Mouse (Mus musculus) frontal cortex, adult 2 months (tissue): ENCODE measurements around the gene Evpl. TPM values are rescaled to one million over a fixed set of nuclear protein-coding genes. Genes with fewer than 3 reads are reported as not detected.

ENCODE experiments used
- DNase-seq, 2 experiments: peaks; one replicate each; pipeline ENCODE4 v3.0.0; 2022; ENCODE audit warnings: low spot score in 1 of 2; ENCODE audit errors: extremely low spot score in 1 of 2
- polyA plus RNA-seq: library from polyadenylated mRNA; depleted of rRNA; stranded (reverse); fragments of >200 nt; gene quantifications from 2 replicates; pipeline ENCODE4 v1.2.3, GENCODE M21; 2012; rRNA removed

Gene Evpl
- polyA plus RNA-seq, 1 experiment, result 1.1 TPM

GRCm38 (mm10) chr11:116178411-116179121 lies 59.3 kb downstream of the Evpl start:
- DNase-seq, result peak in 1 of 2 experiments; percentile 31

DNA sequence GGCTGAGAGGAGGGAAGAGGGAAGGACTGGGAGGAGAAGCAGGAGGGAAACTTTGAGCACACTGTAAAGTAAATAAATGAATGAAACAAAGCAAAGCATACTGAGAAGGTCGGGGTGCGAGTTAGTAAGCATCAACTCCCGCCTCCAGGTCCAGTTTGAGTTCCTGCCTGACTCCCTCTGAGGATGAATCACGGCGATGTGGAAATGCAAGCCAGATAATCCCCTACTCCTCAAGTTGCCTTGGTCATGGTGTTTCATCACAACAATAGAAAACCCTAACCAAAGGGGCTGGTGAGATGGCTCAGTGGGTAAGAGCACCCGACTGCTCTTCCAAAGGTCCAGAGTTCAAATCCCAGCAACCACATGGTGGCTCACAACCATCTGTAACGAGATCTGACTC lies 61.9 kb downstream of the Evpl start:
- no peak for DNase-seq

- no peak for DNase-seq
Observed at GRCm38 (mm10) chr11:116174775-116175448, 63.0 kb downstream of the Evpl start.

- no peak for DNase-seq
Observed at GRCm38 (mm10) chr11:116171959-116172358, 65.9 kb downstream of the Evpl start.

Other genes with a start within 250 kb of the Evpl start
- gene Galk1, start 225.4 kb downstream of the Evpl start, polyA plus RNA-seq, result 17.6 and 19.3 TPM in 2 replicates
- 347 and 369 TPM in 2 replicates for gene H3f3b, start 210.1 kb downstream of the Evpl start, polyA plus RNA-seq
- 35.4 and 38.1 TPM in 2 replicates for gene Unk, start 207.8 kb downstream of the Evpl start, polyA plus RNA-seq
- 0.84 and 0.90 TPM in 2 replicates for gene Unc13d, start 160.1 kb downstream of the Evpl start, polyA plus RNA-seq
- gene Wbp2, start 151.1 kb downstream of the Evpl start, polyA plus RNA-seq, result 391 and 407 TPM in 2 replicates
- gene Trim47, start 110.9 kb downstream of the Evpl start, polyA plus RNA-seq, result 6.2 and 7.4 TPM in 2 replicates
- 6.2 and 6.3 TPM in 2 replicates for gene Trim65, start 106.9 kb downstream of the Evpl start, polyA plus RNA-seq
- 36.1 and 44.3 TPM in 2 replicates for gene Mrpl38, start 99.2 kb downstream of the Evpl start, polyA plus RNA-seq
- gene Fbf1, start 69.9 kb downstream of the Evpl start, polyA plus RNA-seq, result 105 and 124 TPM in 2 replicates
- gene Ten1, start 39.2 kb downstream of the Evpl start, polyA plus RNA-seq, result 50.9 and 51.0 TPM in 2 replicates
- 119 and 129 TPM in 2 replicates for gene Acox1, start 39.0 kb downstream of the Evpl start, polyA plus RNA-seq
- 63.4 and 63.9 TPM in 2 replicates for gene Srp68, start 36.1 kb upstream of the Evpl start, polyA plus RNA-seq
- not detected in 2 replicates for gene Galr2, start 42.9 kb upstream of the Evpl start, polyA plus RNA-seq
- gene Exoc7, start 69.2 kb upstream of the Evpl start, polyA plus RNA-seq, result 89.7 and 97.5 TPM in 2 replicates
- 4.6 and 5.6 TPM in 2 replicates for gene Foxj1, start 97.3 kb upstream of the Evpl start, polyA plus RNA-seq
- 180 and 191 TPM in 2 replicates for gene Rnf157, start 175.0 kb upstream of the Evpl start, polyA plus RNA-seq
- gene Ubald2, start 196.0 kb upstream of the Evpl start, polyA plus RNA-seq, result 58.7 TPM in 2 replicates
- 0.04 TPM in 1 of 2 replicates, not detected in the other for gene Qrich2, start 228.2 kb upstream of the Evpl start, polyA plus RNA-seq